Mouse (Mus musculus): ENCODE measurements around the gene Tmem268.

- no peak for TF ChIP-seq CTCF (IDR thresholded peaks at IDR 0.05; ENCODE audit: low read depth)
- no peak for TF ChIP-seq EP300 (IDR thresholded peaks at IDR 0.05; ENCODE audit: low read depth)
These were observed 10.1 kb upstream of the Tmem268 start for GRCm38 (mm10) chr4:63548491-63548890.
